Mouse (Mus musculus) neural tube, embryonic 13.5 days (tissue): ENCODE results near the gene Lgr5. TPM values are rescaled to one million over a fixed set of nuclear protein-coding genes. Genes with fewer than 3 reads are reported as not detected.

Experiments used
- ATAC-seq: fragments of 200-750 bp; cut with Nextera tagmentation; 2 replicates; pipeline ENCODE4 v1.8.0; 2017; ENCODE audit warnings: low read depth, mild to moderate bottlenecking, moderate TSS enrichment, moderate library complexity
- H3K27ac ChIP-seq: fragments of 300-500 bp; sonication (generic); replicated peaks from 2 replicates; pipeline ENCODE4 v1.5.1; 2015; ENCODE audit warnings: moderate library complexity, mild to moderate bottlenecking, inconsistent platforms
- H3K27me3 ChIP-seq: fragments of 300-500 bp; sonication (generic); 2 replicates; pipeline ENCODE4 v1.6.1; 2015; ENCODE audit warnings: mild to moderate bottlenecking, inconsistent platforms
- H3K36me3 ChIP-seq: fragments of 300-500 bp; sonication (generic); 2 replicates; pipeline ENCODE4 v1.6.1; 2015; ENCODE audit warnings: mild to moderate bottlenecking, inconsistent platforms
- H3K4me1 ChIP-seq: fragments of 300-500 bp; sonication (generic); replicated peaks from 2 replicates; pipeline ENCODE4 v1.6.1; 2015; ENCODE audit warnings: inconsistent platforms
- H3K4me2 ChIP-seq: fragments of 300-500 bp; sonication (generic); 2 replicates; pipeline ENCODE4 v1.6.1; 2015; ENCODE audit warnings: inconsistent platforms, mild to moderate bottlenecking, moderate library complexity
- H3K4me3 ChIP-seq: fragments of 300-500 bp; sonication (generic); 2 replicates; pipeline ENCODE4 v1.5.1; 2015; ENCODE audit warnings: mild to moderate bottlenecking, inconsistent platforms
- H3K9ac ChIP-seq: fragments of 300-500 bp; sonication (generic); 2 replicates; pipeline ENCODE4 v1.6.1; 2015; ENCODE audit warnings: moderate library complexity, mild to moderate bottlenecking, inconsistent platforms
- H3K9me3 ChIP-seq: fragments of 300-500 bp; sonication (generic); 2 replicates; pipeline ENCODE4 v1.6.1; 2016; ENCODE audit warnings: inconsistent platforms
- WGBS: fragments of 180-500 bp; shearing (Covaris S2); methylation state at CpG from one replicate; pipeline ENCODE4 v1.1.7; 2015; 5-methylcytosine and 5-hydroxymethylcytosine counted together
- polyA plus RNA-seq: library from polyadenylated mRNA; unstranded; fragments of >200 nt; fragmentation: Nextera tagmentation; extraction: Ambion mirVana; gene quantifications from 2 replicates; pipeline ENCODE4 v1.2.1, GENCODE M21; 2015

Lgr5 gene
- polyA plus RNA-seq, 1 experiment from 2014 or later = 3.4 TPM

GRCm38 (mm10) chr10:115586246-115587231, 1.0 kb downstream of the Lgr5 start:
- Histone ChIP-seq H3K9ac (peak overlapping the region; percentile 74), H3K36me3 (no peaks in the 10 kb centered on the region), H3K4me3 (peak overlapping the region; percentile 70), H3K4me2 (peak overlapping the region; percentile 100), H3K27ac (no peak overlapping the region), H3K9me3 (no peaks in the 10 kb centered on the region), H3K4me1 (peaks cover 32% of the 10 kb centered on the region), H3K27me3 (peaks cover 66% of the 10 kb centered on the region)
- peak; percentile 79 for ATAC-seq
- under 1% methylated on average over 41 of the region's 41 CpGs for WGBS

- peaks cover 32% of the 10 kb centered on the region for H3K4me1 ChIP-seq
- peak overlapping the region; percentile 74 for H3K9ac ChIP-seq
- peak overlapping the region; percentile 70 for H3K4me3 ChIP-seq
These were observed 1.9 kb downstream of the Lgr5 start for GRCm38 (mm10) chr10:115585491-115586245.

DNA sequence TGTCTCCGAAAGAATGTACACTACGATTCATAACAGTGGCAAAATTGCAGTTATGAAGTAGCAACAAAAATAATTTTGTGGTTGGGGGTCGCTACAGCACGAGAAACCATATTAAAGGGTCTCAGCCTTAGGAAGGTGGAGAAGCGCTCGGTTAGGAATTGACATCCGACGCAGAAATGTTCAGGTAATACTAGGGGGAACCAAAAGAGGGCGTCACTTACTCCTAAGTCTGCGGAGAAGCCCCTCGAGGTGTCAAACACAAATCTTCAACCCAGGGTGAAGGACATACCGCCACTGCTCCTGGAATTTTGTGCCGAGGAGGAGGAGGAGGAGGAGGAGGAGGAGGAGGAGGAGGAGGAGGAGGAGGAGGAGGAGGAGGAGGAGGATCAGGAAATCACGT, 2.9 kb downstream of the Lgr5 start:
- Histone ChIP-seq H3K27me3 (peaks cover 65% of the 10 kb centered on the region), H3K27ac (no peak overlapping the region), H3K4me2 (peak overlapping the region; percentile 100), H3K4me3 (0 out of 2 replicates have a peak overlapping the region, but pooled peaks have one; percentile 70), H3K4me1 (peaks cover 33% of the 10 kb centered on the region), H3K36me3 (no peaks in the 10 kb centered on the region), H3K9ac (no peak overlapping the region), H3K9me3 (no peaks in the 10 kb centered on the region)
- WGBS = 25% methylated on average over 13 of the region's 14 CpGs
- no peak for ATAC-seq

More at GRCm38 (mm10) chr10:115585491-115586245, 1.9 kb downstream of the Lgr5 start:
- no peak for ATAC-seq
- Histone ChIP-seq H3K4me2 (peak overlapping the region; percentile 100), H3K27me3 (peaks cover 70% of the 10 kb centered on the region), H3K36me3 (no peaks in the 10 kb centered on the region), H3K27ac (no peak overlapping the region), H3K9me3 (no peaks in the 10 kb centered on the region)
- WGBS = under 1% methylated on average over 21 of the region's 21 CpGs

- Histone ChIP-seq H3K27me3 (peaks cover 49% of the 10 kb centered on the region), H3K9me3 (no peaks in the 10 kb centered on the region), H3K4me2 (no peak overlapping the region), H3K9ac (no peak overlapping the region), H3K4me3 (no peak overlapping the region), H3K36me3 (no peaks in the 10 kb centered on the region), H3K4me1 (peaks cover 35% of the 10 kb centered on the region), H3K27ac (no peak overlapping the region)
- WGBS = 81% methylated on average over 3 of the region's 3 CpGs
- no peak for ATAC-seq
These were observed 4.5 kb downstream of the Lgr5 start for GRCm38 (mm10) chr10:115583071-115583470.

DNA sequence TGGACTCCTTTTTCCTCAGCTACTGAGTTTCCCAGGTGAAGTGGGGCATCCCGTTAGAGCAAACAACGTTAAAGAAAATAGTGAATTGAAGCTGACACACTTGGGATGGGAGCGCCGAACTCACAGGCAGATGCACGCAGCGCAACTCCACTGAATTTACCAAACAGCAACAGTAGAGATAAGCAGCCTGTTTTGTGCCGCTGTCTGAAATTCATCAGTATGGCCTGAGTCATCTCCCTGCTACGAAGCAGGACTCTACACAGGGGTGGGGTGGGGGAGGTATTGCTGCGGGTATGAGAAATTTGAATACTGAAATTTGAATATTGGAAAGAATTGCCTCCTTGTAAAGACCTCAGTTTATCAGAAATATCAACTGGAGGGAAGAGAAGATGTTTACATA, 5.6 kb downstream of the Lgr5 start:
- WGBS = 81% methylated on average over 9 of the region's 9 CpGs
- peaks cover 47% of the 10 kb centered on the region for H3K27me3 ChIP-seq
- H3K27ac ChIP-seq = no peak overlapping the region
- peaks cover 27% of the 10 kb centered on the region for H3K4me1 ChIP-seq
- H3K9ac ChIP-seq = no peak overlapping the region
- no peak overlapping the region for H3K4me2 ChIP-seq
- no peaks in the 10 kb centered on the region for H3K36me3 ChIP-seq
- no peak overlapping the region for H3K4me3 ChIP-seq
- H3K9me3 ChIP-seq = no peaks in the 10 kb centered on the region
- ATAC-seq = no peak

GRCm38 (mm10) chr10:115579494-115579893, 8.1 kb downstream of the Lgr5 start:
- Histone ChIP-seq H3K27ac (0 out of 2 replicates have a peak overlapping the region, but pooled peaks have one; percentile 1), H3K9me3 (no peaks in the 10 kb centered on the region), H3K4me3 (no peak overlapping the region), H3K36me3 (no peaks in the 10 kb centered on the region), H3K4me1 (peaks cover 6% of the 10 kb centered on the region), H3K4me2 (no peak overlapping the region), H3K27me3 (peaks cover 29% of the 10 kb centered on the region), H3K9ac (no peak overlapping the region)
- WGBS = 16% methylated on average over 7 of the region's 7 CpGs
- no peak for ATAC-seq

GRCm38 (mm10) chr10:115579076-115579475, 8.5 kb downstream of the Lgr5 start:
- peaks cover 25% of the 10 kb centered on the region for H3K27me3 ChIP-seq
- no peak overlapping the region for H3K9ac ChIP-seq
- H3K36me3 ChIP-seq = no peaks in the 10 kb centered on the region
- H3K4me1 ChIP-seq = peaks cover 6% of the 10 kb centered on the region
- 63% methylated on average over 7 of the region's 7 CpGs for WGBS
- no peak overlapping the region for H3K4me3 ChIP-seq
- no peak overlapping the region for H3K4me2 ChIP-seq
- no peak overlapping the region for H3K27ac ChIP-seq
- ATAC-seq = no peak
- no peaks in the 10 kb centered on the region for H3K9me3 ChIP-seq

DNA sequence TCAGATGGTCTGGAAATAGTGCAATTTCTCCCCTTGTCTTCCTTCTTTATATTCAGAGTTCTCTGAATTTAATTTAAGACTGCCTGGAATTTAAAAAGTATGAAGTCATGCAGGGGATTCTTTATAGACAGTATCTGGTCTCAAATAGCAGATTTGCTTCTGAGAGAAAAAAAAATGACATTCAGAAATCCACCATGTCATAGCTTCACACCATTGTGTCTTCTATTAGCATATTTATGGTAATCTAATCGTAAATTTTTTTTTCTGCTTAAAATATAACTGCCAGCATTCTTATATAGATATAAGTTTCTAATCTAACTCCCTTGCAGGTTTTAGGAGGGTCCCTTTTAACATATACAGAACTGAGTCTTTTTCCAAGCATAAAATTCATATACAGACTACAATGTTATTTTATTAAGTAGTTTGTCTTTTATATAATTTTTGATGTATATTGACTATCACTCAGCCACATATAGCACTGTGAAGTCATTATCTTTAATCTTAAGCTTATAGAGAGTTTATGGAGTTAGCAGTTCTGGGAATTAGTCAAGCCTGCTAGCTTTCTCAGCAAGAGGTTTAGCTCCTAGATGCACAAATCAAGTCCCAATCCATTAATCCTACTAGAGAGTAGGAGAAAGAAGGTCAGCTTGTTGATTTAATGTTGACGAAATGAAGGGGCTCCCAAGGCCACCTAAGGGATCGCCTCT, 15.7 kb downstream of the Lgr5 start:
- H3K4me1 ChIP-seq = peaks cover 25% of the 10 kb centered on the region
- peak; percentile 44; the same call in 1 of the 2 replicates for ATAC-seq
- 23% methylated on average over 3 of the region's 3 CpGs for WGBS
- no peak overlapping the region for H3K9ac ChIP-seq
- H3K27ac ChIP-seq = peak overlapping the region; percentile 71
- H3K4me3 ChIP-seq = no peak overlapping the region
- peaks cover 10% of the 10 kb centered on the region; the same call in 1 of the 2 replicates for H3K9me3 ChIP-seq
- peak overlapping the region; percentile 29 for H3K4me2 ChIP-seq
- H3K27me3 ChIP-seq = peaks cover 5% of the 10 kb centered on the region; the same call in 1 of the 2 replicates
- no peaks in the 10 kb centered on the region for H3K36me3 ChIP-seq

DNA sequence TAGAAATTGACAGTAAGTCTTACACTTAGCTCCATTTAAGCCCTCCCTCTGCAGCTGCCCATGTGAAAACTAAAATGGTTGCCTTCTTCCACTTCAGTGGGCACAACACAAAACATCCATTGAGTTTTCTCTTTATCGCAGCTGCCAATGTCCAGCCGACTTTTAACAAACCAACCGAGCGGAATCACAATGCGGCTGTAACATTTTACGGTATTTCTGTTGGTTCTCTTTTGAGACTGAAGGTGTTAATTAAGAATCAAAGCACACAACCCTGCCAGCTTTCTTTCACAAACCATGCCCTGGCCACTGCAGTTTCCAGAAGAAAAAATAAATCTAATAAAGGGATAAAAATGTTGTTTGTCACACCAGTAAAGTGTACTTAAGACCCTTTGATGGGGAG, 16.3 kb downstream of the Lgr5 start:
- Histone ChIP-seq H3K4me1 (peaks cover 25% of the 10 kb centered on the region), H3K9me3 (peaks cover 10% of the 10 kb centered on the region; the same call in 1 of the 2 replicates), H3K36me3 (no peaks in the 10 kb centered on the region), H3K27ac (peak overlapping the region; percentile 71), H3K27me3 (peaks cover 5% of the 10 kb centered on the region; the same call in 1 of the 2 replicates), H3K4me2 (peak overlapping the region; percentile 29), H3K9ac (no peak overlapping the region), H3K4me3 (no peak overlapping the region)
- ATAC-seq = peak; percentile 79
- 8% methylated on average over 6 of the region's 6 CpGs for WGBS

- no peak overlapping the region for H3K9ac ChIP-seq
- peaks cover 10% of the 10 kb centered on the region; the same call in 1 of the 2 replicates for H3K9me3 ChIP-seq
- H3K27me3 ChIP-seq = peaks cover 5% of the 10 kb centered on the region; the same call in 1 of the 2 replicates
- peak overlapping the region; percentile 71 for H3K27ac ChIP-seq
- no peaks in the 10 kb centered on the region for H3K36me3 ChIP-seq
- 41% methylated on average over 2 of the region's 2 CpGs for whole genome bisulfite sequencing
- H3K4me2 ChIP-seq = peak overlapping the region; percentile 29
- H3K4me3 ChIP-seq = no peak overlapping the region
- ATAC-seq = no peak
- peaks cover 25% of the 10 kb centered on the region for H3K4me1 ChIP-seq
These were observed 17.0 kb downstream of the Lgr5 start for GRCm38 (mm10) chr10:115570577-115570976.

DNA sequence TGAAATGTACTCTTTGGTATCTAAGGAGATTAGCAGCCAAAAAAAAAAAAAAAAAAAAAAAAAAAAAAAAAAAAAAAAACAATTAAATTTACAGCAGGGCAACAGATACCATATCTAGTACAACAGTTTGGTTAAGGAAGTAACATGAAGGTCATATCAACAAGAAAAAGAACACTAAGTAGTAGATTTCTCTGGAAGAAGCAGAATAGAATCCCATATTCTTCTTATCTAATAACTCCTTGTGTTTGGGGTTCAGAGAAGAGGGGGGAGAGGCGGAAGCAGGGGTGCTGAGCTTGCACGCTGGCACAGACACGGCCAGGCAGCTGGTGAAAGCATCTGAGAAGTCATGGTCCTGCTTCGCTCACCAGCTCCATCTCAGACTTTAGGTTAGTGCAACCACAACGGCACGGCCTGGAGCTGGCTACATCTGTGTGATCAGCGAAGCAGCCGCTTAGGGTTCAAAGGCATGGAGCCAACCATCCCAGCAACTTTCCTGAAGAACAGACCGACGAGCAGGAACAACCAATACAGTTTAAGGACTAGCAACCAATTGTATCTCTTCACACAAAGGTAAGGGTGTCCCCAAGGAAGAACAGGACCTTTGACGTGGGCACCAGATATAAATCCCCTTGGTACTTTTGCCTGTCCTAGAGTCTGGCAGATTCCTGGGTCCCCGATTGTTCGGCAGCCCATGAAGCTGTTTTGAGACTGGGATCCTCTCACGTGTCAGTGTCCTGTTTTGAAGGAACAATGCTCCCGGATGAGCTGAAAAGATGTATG, 17.7 kb downstream of the Lgr5 start, which contains the start of gene A930009A15Rik:
Gene A930009A15Rik (plus strand): TSS at position 275 of the 780 bp plus-strand sequence.
- Histone ChIP-seq H3K27ac (peak within 1 kb of the TSS; percentile 71), H3K4me1 (peaks cover 25% of the 10 kb centered on the region), H3K9me3 (peaks cover 10% of the 10 kb centered on the region; the same call in 1 of the 2 replicates), H3K36me3 (no peaks in the 10 kb centered on the region), H3K27me3 (peaks cover 3% of the 10 kb centered on the region; the same call in 1 of the 2 replicates), H3K9ac (no peak within 1 kb of the TSS), H3K4me2 (peak within 1 kb of the TSS; percentile 29), H3K4me3 (no peak within 1 kb of the TSS)
- 0 out of 2 replicates have a peak, but pooled peaks have one; percentile 48 for ATAC-seq
- WGBS = 43% methylated on average over 15 of the region's 15 CpGs
